27 mouse cellular contexts compared by ENCODE assay signal in the genomic region with DNA sequence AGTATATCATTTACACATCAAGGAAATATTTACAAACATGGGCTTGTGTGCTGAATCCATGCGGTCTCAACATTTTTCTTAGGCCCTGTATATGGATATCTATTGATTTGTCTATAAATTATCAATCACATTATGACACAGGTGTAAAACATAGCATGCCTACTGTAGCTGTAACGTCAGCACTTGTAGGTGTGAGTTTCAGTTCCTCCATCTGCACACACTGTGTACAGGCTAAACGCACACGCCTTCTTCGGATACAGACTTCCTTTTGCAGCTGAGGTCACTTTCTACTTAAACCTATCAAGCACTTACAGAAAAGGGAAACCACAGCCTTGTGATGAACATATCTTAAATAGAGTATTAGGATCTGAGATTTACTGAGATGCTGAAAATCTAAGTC. TPM values are rescaled to one million over a fixed set of nuclear protein-coding genes. Genes with fewer than 3 reads are reported as not detected.
DNase-seq lines count a peak whose midpoint lies in the region; ATAC-seq and TF ChIP-seq lines count a peak whose summit lies in the region.
"Had no signal": no experiment of that assay in that cellular context is flagged by ENCODE, and none has a peak within 500 bp of the region (broad histone marks: within the 10 kb centered on the region; RNA-seq: fewer than 3 reads in every experiment).

No protein-coding gene starts in this region.

- no peaks in the 10 kb centered on the region for H3K9me3 ChIP-seq in CH12.LX (replicated peaks; ENCODE audit: low read length)
- H3K9me3 ChIP-seq in liver, embryonic 12.5 days (replicated peaks), result no peaks in the 10 kb centered on the region
- H3K9me3 ChIP-seq: embryonic facial prominence, embryonic 13.5 days; embryonic facial prominence, embryonic 15.5 days; forebrain, embryonic 10.5 days; forebrain, embryonic 12.5 days had no signal

- no peak overlapping the region for H3K27ac ChIP-seq in CH12.LX (ENCODE audit: insufficient read depth, low read depth)
- H3K27ac ChIP-seq in liver, embryonic 12.5 days, result no peak overlapping the region
- H3K27ac ChIP-seq: embryonic facial prominence, embryonic 13.5 days; embryonic facial prominence, embryonic 15.5 days; forebrain, embryonic 10.5 days; forebrain, embryonic 12.5 days had no signal

- WGBS in liver, embryonic 12.5 days (ENCODE audit: insufficient replicate concordance), result 48% methylated on average over 5 of the region's 5 CpGs

- TF ChIP-seq POLR2A in CH12.LX (IDR thresholded peaks at IDR 0.05; ENCODE audit: low read depth, low read length), result no peak

- peaks cover 0 to 7% of the 10 kb centered on the region in 2 experiments; a peak in 2 of 4 replicates for H3K4me1 ChIP-seq in CH12.LX (ENCODE audit: control insufficient read depth in 1 of 2, insufficient read depth in 2 of 2)
- H3K4me1 ChIP-seq in liver, embryonic 12.5 days, result no peaks in the 10 kb centered on the region

- dilution Hi-C loops in CH12.LX (cut with MboI; ENCODE audit: extremely low pct_ligation_motif_present, extremely low pct_unique_long_range_greater_than_20kb, low sequenced_read_pairs), result no loop called here

- DNase-seq in 416B (ENCODE audit: low read depth) (peak; percentile 36), CH12.LX (ENCODE audit: extremely low read depth) (peak; percentile 15)
- DNase-seq in urinary bladder, adult 2 months (ENCODE audit: low spot score), result no peak
- no peak for DNase-seq in ovary, adult 18-20 months (ENCODE audit: low spot score)
- DNase-seq: adrenal gland, adult 2 months; adrenal gland, postnatal 10 days; adrenal gland, postnatal 25 days; B cell, adult 2 months; cerebellum, adult 11 months; cerebellum, adult 18-20 months; cerebellum, adult 8-10 months; cerebellum, adult 9-11 months; cerebellum, postnatal 14 days; cerebellum, postnatal 36 days; embryo, embryonic 11 days had no signal

- no peak for TF ChIP-seq CTCF in CH12.LX (conservative IDR thresholded peaks at IDR 0.05 in 1 of 2, IDR thresholded peaks at IDR 0.05 in 1 of 2; ENCODE audit: low read depth in 2 of 2, low read length in 2 of 2)

- H3K4me2 ChIP-seq in CH12.LX (ENCODE audit: insufficient read depth, low read depth, poor library complexity, severe bottlenecking), result no peak overlapping the region
- H3K4me2 ChIP-seq in liver, embryonic 12.5 days, result no peak overlapping the region
- H3K4me2 ChIP-seq: embryonic facial prominence, embryonic 13.5 days; embryonic facial prominence, embryonic 15.5 days; forebrain, embryonic 12.5 days had no signal

- TF ChIP-seq RAD21 in CH12.LX (IDR thresholded peaks at IDR 0.05; ENCODE audit: low read depth, low read length), result no peak

- no peak; the same call in 1 of the 2 replicates for TF ChIP-seq EP300 in CH12.LX (IDR thresholded peaks at IDR 0.05; ENCODE audit: low read length)

- no peak overlapping the region for H3K4me3 ChIP-seq in CH12.LX (replicated peaks in 1 of 3; ENCODE audit: low read depth in 2 of 3, low read length in 2 of 3, poor library complexity in 1 of 3)
- no peak overlapping the region for H3K4me3 ChIP-seq in liver, embryonic 12.5 days
- H3K4me3 ChIP-seq: embryonic facial prominence, embryonic 13.5 days; embryonic facial prominence, embryonic 15.5 days; erythroblast, embryonic 14.5 days; forebrain, embryonic 10.5 days; forebrain, embryonic 12.5 days had no signal

- H3K79me2 ChIP-seq in CH12.LX (replicated peaks; ENCODE audit: control insufficient read depth, extremely low read depth, insufficient read depth, poor library complexity, severe bottlenecking), result no peaks in the 10 kb centered on the region

- H3K27me3 ChIP-seq in CH12.LX (replicated peaks), result peaks cover 77% of the 10 kb centered on the region
- peaks cover 3% of the 10 kb centered on the region for H3K27me3 ChIP-seq in liver, embryonic 12.5 days (replicated peaks)
- H3K27me3 ChIP-seq: embryonic facial prominence, embryonic 13.5 days; embryonic facial prominence, embryonic 15.5 days had no signal

- 0 out of 2 replicates have a peak, but pooled peaks have one; percentile 20 for ATAC-seq in megakaryocyte progenitor cell, adult 5-6 weeks (replicated peaks; ENCODE audit: poor library complexity)
- no peak for ATAC-seq in liver, embryonic 12.5 days
- ATAC-seq: CD4-positive, CD25-positive, alpha-beta regulatory T cell, adult 4 months; forebrain, embryonic 14.5 days; forebrain, embryonic 16.5 days had no signal

- no peaks in the 10 kb centered on the region for H3K36me3 ChIP-seq in CH12.LX (replicated peaks in 1 of 2; ENCODE audit: control insufficient read depth in 1 of 2, insufficient read depth in 1 of 2, low read length in 1 of 2)
- H3K36me3 ChIP-seq in liver, embryonic 12.5 days, result no peaks in the 10 kb centered on the region
- H3K36me3 ChIP-seq: embryonic facial prominence, embryonic 13.5 days; embryonic facial prominence, embryonic 15.5 days; forebrain, embryonic 10.5 days; forebrain, embryonic 12.5 days had no signal

- H3K9ac ChIP-seq in CH12.LX (ENCODE audit: insufficient read depth, low read depth), result no peak overlapping the region
- no peak overlapping the region for H3K9ac ChIP-seq in liver, embryonic 12.5 days
- H3K9ac ChIP-seq: embryonic facial prominence, embryonic 13.5 days; embryonic facial prominence, embryonic 15.5 days; forebrain, embryonic 12.5 days had no signal

- in situ Hi-C loops in CH12.LX (cut with MboI; ENCODE audit: low pct_ligation_motif_present, low pct_unique_long_range_greater_than_20kb, low sequenced_read_pairs), result no loop called here

TF ChIP-seq in CH12.LX, 34 proteins besides CTCF, POLR2A, EP300 and RAD21:
- TF ChIP-seq BHLHE40 (IDR thresholded peaks at IDR 0.05; ENCODE audit: low read depth, low read length), result 0 out of 2 replicates have a peak, but pooled peaks have one; percentile 33
- no peak for TF ChIP-seq HCFC1 (IDR thresholded peaks at IDR 0.05; ENCODE audit: low read depth, low read length)
- TF ChIP-seq IRF4 (IDR thresholded peaks at IDR 0.05; ENCODE audit: low read depth, low read length), result peak; percentile 74
TF ChIP-seq in CH12.LX: peak in this region for 2.

RNA-seq across cellular contexts. Expression of a gene that starts 30.1 kb away (rescaled TPM):
- total RNA-seq in CH12.LX (2012; rRNA removed) (not detected in 2 replicates), CH12.LX (2014; rRNA removed) (not detected in 2 replicates)
- polyA plus RNA-seq in CH12.LX (2012; ENCODE audit: insufficient read length, low read depth), result 0.24 TPM in 1 of 2 replicates, not detected in the other
- total RNA-seq in megakaryocyte progenitor cell, adult 5-6 weeks (2015), result 2.4 and 5.2 TPM in 2 replicates
- 2.7 and 5.0 TPM in 2 replicates for total RNA-seq in megakaryocyte progenitor cell, adult 5-6 weeks (2017)
- 0.14 and 0.15 TPM in 2 replicates for polyA plus RNA-seq in urinary bladder, adult 2 months (2012; rRNA removed)
- 0.15 and 0.23 TPM in 2 replicates for polyA plus RNA-seq in liver, embryonic 12.5 days (2016; fragmentation: Nextera tagmentation; extraction: Ambion mirVana)
- total RNA-seq: adrenal gland, adult 2 months; adrenal gland, postnatal 10 days; adrenal gland, postnatal 25 days; ES-E14 had no signal
- polyA plus RNA-seq: embryonic facial prominence, embryonic 11.5 days; embryonic facial prominence, embryonic 13.5 days; forebrain, embryonic 14.5 days had no signal

RNA-seq across cellular contexts. Expression of a gene that starts 37.0 kb away (rescaled TPM):
- total RNA-seq in CH12.LX (2012; rRNA removed) (209 and 220 TPM in 2 replicates), CH12.LX (2014; rRNA removed) (169 and 185 TPM in 2 replicates)
- polyA plus RNA-seq in CH12.LX (2012; ENCODE audit: insufficient read length, low read depth), result 168 and 182 TPM in 2 replicates
- total RNA-seq in megakaryocyte progenitor cell, adult 5-6 weeks (2015), result 149 and 186 TPM in 2 replicates
- 108 and 180 TPM in 2 replicates for total RNA-seq in megakaryocyte progenitor cell, adult 5-6 weeks (2017)
- 247 and 282 TPM in 2 replicates for polyA plus RNA-seq in urinary bladder, adult 2 months (2012; rRNA removed)
- polyA plus RNA-seq in liver, embryonic 12.5 days (2016; fragmentation: Nextera tagmentation; extraction: Ambion mirVana), result 216 and 232 TPM in 2 replicates

Comparison
In these comparisons a context has a peak if more than half of its experiments do, and no peak if none do; other contexts are left out.
1. DNase-seq: peak in 416B (single experiment) and CH12.LX (single experiment); none in urinary bladder, adult 2 months (single experiment) and ovary, adult 18-20 months (single experiment).